Comparison of ENCODE assay signal across 14 mouse cellular contexts in genomic region chr14:72865531-72865930, GRCm38 (mm10).
"Had no signal": no experiment of that assay in that cellular context is flagged by ENCODE, and none has a peak within 500 bp of the region (broad histone marks: within the 10 kb centered on the region; RNA-seq: fewer than 3 reads in every experiment).

No protein-coding gene starts in this region.

- H3K9me3 ChIP-seq: limb, embryonic 12.5 days; megakaryocyte, embryonic 14.5 days; midbrain, embryonic 15.5 days; neural tube, embryonic 12.5 days had no signal

- H3K36me3 ChIP-seq: limb, embryonic 12.5 days; midbrain, embryonic 15.5 days; neural tube, embryonic 12.5 days had no signal

- H3K27me3 ChIP-seq: limb, embryonic 12.5 days; megakaryocyte, embryonic 14.5 days; midbrain, embryonic 15.5 days; neural tube, embryonic 12.5 days had no signal

- H3K4me3 ChIP-seq: layer of hippocampus, adult 2 months; limb, embryonic 12.5 days; megakaryocyte, embryonic 14.5 days; midbrain, embryonic 15.5 days; neural tube, embryonic 12.5 days had no signal

- H3K9ac ChIP-seq: limb, embryonic 12.5 days; liver, embryonic 14.5 days; midbrain, embryonic 15.5 days; neural tube, embryonic 12.5 days had no signal

- H3K4me1 ChIP-seq: neural tube, embryonic 12.5 days had no signal

- H3K27ac ChIP-seq: kidney, postnatal 0 days; layer of hippocampus, adult 2 months; limb, embryonic 12.5 days; liver, embryonic 14.5 days; macrophage; midbrain, embryonic 15.5 days; neural tube, embryonic 12.5 days; stomach, postnatal 0 days had no signal

- H3K4me2 ChIP-seq: limb, embryonic 12.5 days; midbrain, embryonic 11.5 days; midbrain, embryonic 15.5 days; neural tube, embryonic 12.5 days had no signal

- DNase-seq: kidney, adult 8-10 months; kidney, postnatal 36 days; liver; thymus, postnatal 4 days had no signal

- ATAC-seq: midbrain, embryonic 15.5 days had no signal
